Mouse (Mus musculus) heart, postnatal 4 days (tissue): ENCODE results near the gene Icmt. TPM values are rescaled to one million over a fixed set of nuclear protein-coding genes. Genes with fewer than 3 reads are reported as not detected.

Source experiments
- DNase-seq: peaks from one replicate; pipeline ENCODE4 v3.0.0; 2021
- total RNA-seq, 2 experiments: library from RNA; stranded (reverse); gene quantifications; 2 replicates each; pipeline ENCODE4 v1.2.3; 2021

Icmt gene
- total RNA-seq, 2 experiments from 2014 or later = 32.1 to 33.3 TPM

DNA sequence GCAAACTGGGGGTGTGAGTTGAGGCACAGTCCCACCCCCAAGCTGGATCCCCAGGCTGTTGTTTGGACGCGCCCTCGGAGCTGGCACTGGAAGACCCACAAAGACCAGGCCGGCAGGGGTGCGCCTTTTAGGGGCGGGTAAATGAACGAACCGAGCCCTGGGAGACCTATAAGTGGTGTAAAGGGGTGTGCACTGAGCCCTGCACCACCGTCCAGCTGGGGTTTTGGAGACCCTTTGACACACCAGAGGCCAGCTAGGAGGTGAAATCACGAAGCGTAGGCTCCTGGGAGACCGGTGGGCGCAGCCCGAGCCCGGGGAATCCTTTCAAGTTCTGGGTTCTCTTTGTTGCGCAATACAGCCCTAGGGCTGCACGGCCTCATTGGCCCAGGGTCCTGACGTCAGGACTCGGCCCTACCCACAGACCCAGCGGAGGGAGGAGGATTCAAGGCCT is 22.3 kb upstream of the Icmt start:
- peak; percentile 52 for DNase-seq

DNA sequence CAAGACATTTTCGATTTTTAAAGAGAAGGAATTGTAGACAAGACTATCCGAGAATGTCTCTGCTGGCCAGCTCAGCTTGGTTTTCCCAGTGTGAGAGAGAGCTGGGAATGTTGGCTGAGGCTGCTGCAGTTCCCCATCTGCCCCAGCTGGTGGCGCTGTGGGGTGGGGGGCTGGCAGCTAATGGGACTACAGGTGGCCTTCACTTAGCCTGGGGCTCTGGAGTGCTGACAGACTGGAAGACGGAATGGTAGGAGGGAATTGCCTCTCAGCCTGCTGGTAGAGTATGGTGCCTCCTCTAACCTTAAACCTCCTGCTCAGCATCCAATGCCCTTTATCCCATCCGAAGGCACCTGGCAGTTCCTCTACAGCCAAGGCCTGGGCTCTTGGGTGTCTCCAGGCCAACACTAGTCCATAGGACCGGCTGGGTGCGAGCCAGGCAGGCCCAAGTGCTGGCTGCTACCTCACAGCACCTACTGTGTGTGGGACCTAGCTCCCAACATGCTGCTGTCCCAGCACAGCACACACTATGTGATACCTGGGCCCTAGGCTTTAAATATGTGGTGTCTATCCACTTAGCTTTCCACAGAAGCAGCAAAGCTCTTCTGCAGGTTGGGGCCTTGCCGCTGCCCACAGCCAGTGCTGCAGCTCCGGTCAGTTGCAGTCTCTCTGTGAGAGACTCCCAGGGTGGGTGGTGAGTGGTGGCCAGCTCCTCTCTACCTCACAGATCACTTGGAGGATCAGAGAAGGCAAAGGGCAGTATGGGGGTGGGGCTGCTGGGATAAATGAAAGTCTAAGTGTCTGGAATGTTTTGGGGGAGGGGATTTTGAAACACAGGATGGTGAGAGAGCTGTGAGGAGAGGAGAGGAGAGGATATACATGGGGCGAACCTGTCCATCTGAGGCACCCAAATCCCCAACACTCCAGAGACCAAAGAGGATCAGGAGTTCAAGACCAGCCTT is 20.4 kb upstream of the Icmt start:
- peak; percentile 63 for DNase-seq

DNA sequence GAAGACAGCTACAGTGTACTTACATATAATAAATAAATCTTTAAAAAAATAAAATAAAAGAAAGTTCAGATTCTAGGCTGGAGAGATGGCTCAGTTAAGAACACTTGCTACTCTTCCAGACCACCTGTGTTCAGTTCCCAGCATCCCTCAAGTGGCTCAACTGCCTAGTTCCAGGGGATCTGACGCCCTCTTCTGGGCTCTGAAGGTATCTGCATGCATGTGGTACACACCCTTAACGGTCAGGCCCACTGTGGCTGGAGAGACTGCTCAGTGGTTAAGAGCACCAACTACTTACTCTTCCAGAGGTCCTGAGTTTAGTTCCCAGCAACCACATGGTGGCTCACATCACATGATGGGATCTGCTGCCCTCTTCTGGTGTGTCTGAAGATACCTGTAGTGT is 19.1 kb upstream of the Icmt start:
- DNase-seq = no peak

DNA sequence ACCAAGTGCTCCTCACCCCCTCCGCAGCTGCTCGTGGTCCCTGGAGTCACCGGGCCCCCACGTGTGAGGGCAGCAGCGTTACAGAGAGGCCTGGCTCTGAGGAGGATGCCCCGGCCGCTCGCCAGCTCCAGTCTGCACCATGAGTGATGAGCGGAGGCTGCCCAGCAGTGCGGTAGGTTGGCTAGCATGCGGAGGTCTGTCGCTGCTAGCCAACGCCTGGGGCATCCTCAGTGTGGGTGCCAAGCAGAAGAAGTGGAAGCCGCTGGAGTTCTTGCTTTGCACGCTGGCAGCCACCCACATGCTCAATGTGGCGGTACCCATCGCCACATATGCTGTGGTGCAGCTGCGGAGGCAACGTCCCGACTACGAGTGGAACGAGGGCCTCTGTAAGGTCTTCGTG is 18.0 kb upstream of the Icmt start:
- no peak for DNase-seq

DNA sequence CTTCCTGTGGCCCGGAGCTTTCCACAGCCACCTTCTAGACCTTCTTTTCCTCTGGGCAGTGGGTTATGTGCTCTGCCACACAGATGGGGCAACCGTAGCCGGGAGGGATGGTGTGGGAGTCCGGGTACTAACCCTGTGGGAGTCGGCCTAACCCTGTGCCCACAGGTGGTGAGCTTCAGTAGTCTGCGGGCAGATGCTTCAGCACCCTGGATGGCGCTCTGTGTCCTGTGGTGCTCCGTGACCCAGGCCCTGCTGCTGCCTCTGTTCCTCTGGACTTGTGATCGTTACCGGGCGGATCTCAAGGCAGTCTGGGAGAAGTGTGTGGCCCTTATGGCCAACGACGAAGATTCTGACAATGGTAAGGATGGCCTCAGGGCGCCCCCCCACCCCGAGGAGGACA is 15.4 kb upstream of the Icmt start:
- no peak for DNase-seq

DNA sequence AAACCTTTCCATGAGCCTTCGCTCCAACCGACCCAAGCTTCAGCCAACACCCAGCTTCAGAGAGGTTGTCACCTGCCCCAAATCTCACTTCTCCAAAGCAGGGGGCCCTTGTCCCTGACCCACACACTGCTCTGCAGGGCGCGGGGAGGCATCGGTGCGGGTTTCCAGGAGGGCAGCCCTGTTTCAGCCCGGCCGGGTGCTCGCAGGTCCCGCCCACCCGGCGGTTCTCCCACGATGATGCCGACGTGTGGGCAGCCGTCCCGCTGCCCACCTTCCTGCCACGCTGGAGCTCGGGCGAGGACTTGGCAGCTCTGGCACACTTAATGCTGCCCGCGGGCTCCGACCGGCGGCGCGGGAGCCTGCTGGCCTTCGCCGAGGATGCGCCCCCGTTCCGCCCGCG is 14.3 kb upstream of the Icmt start:
- no peak for DNase-seq

DNA sequence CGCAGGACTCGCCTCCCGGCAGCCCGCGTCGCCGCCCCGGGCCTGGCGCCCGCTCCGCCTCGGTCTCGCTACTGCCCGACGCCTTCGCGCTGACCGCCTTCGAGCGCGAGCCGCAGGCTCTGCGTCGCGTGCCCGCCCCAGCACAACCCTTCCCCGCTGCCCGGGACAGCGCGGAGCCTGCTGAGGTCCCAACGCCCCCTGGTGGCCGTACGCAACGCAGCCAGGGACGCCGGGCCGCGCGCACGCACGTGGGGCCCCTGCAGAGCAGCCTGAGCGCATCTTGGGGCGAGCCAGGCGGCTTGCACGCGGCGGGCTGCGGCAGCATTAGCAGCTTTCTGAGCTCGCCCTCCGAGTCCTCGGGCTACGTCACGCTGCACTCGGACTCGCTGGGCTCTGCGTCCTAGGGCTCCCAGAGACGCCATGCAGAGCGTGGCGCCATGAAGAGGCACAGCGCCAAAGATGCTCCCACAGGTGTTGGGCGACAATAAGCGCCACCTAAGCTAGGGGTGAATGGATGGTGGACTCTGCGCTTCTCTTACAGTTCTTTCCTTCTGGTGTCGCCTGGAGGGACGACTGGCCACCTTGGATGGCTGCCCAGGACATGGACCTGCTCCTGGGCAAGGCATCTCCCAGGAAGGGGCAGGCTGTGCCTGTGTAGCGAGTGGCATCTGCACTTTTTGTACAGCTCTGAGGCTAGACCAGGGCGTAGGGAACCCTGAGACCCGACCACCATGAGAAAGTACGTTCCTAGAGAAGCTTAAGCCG is 13.7 kb upstream of the Icmt start:
- peak; percentile 93 for DNase-seq

DNA sequence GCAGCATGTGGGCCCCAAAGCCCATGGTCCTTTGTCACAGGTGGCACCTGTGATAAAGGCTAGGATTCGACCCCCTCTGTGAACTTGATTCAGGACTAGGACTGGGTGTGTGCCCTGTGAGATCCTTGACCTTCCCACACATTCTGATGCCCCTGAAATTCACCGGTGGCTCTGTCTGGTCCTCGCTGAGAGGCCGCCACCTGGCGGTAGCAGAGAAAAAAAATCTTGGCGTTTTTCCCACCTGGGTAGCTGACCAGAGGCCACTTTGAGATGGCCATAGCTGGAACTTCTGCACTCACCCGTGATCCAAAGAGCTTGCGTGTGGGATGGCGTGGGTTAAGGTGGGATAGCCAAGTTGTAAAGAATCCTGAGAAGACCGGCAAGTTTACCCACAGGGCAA is 11.5 kb upstream of the Icmt start:
- DNase-seq = peak; percentile 77

DNA sequence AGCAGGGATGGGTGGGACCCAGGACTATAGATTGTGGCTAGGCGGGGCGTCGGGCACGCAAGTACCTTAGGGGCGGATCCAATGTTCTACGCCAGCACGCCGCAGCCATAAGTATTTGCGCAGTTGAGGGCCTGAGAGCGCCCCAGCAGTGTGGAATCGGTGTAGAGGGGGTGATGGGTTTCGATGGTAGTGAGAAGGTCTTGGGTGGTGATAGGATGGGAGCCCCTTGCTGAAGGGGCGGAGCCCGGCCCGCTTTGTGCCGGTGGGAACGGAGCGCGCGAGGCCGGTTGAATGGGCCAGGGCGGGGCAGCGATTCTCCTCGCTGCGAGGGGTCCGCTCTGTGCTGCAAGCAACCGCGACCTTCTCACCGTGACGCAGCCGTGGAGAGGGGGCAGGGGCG is 10.8 kb upstream of the Icmt start:
- DNase-seq = no peak

DNA sequence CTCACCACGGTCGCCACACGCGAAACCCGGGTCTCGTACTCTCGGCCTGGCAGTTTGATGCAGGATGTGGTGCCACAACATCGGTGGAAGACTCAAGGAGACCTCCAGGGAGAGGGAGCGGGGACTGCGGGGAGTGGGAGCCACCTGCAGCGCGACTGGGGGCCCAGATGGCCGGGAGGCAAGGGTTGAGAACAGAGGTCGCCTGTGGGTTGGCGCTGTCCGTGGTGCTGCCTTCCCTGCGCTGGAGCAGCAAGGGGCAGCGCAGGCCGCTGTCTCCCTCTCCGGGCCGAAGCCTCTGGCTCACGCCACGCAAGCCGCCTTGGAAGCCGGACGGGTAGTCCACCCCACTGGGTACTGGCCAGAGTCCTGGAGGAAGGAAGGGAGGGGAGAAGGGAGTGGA is 10.1 kb upstream of the Icmt start:
- peak; percentile 86 for DNase-seq

DNA sequence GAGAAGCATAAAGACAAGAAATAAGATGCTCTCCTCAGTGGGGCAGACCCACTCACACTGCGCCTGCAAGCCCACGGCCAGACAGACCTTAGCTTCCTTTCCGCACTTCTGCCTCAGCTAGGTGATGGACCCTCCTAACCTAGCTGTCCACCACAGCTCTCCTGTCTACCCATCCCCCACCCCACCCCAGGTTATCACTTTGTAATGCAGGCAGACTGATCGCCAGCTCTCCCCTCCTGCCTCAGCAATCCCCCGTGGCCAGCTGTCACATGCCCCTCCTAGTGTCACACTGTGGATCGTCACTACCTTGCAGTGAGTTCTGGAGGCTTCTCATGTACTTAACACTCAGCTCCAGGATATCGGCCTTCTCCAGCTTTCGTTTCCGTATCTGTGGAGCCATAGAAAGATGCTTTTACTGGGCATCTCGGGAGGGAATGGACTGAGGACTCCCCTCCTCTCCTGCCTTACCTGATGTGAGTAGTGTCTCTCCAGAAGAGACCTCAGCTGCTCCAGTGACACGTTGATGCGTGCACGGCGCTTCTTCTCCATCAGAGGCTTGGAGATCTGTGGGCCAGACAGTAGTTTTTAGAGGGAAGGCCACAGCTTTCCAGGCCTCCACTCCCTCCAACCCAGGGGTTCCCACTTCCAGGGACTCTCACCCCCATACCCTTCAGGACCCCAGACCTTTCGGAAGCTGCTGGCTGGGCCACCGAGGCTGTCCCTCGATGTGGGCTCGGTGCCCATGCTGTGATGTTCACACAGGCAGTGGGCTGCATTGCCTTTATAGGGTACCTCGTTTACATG is 9.5 kb upstream of the Icmt start:
- no peak for DNase-seq

DNA sequence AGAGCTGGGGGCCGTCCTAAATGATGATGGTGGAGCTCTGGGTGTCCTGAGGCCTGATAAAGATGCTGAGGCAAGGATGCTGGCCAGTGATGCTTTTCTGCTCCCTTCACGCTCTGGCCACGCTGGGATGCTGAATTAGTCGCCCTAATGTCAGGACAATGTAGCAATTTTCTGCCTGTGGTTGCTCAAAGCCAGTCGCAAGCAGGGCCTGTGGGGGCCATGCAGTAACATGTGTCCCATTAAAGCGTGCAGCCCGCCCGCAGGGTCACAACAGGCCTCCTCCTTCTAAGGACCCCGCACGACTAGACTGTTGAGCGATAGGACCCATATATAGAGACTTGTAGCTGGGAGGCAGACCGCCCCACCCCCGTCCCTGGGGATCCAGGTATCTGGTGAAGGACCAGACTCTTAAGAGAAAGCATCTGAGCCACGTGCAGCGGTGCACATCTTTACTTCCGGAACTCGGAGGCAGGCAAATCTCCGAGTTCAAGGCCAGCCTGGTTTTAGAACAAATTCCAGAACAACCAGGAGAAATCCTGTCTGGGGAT is 8.6 kb upstream of the Icmt start:
- no peak for DNase-seq

DNA sequence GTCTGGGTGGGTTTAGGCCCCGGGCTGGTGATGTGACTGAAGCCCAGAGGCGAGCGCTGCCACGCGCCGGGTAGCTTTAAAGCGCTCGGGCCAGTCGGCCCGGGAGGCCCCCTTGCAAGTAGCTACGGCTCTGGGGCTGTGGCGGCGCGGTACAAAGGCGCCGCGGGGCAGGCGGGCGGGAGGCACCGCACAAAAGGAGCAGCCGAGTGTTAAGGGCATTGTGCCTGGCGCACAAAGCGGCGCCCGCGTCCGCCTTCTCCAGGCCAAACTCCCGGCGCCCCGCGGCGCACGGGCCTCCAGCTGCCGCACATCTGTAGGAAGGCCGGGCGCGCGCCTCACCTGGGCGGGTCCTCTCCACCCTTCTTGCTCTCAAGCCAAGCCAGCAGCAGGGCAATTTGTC is 6.6 kb upstream of the Icmt start:
- DNase-seq = no peak

DNA sequence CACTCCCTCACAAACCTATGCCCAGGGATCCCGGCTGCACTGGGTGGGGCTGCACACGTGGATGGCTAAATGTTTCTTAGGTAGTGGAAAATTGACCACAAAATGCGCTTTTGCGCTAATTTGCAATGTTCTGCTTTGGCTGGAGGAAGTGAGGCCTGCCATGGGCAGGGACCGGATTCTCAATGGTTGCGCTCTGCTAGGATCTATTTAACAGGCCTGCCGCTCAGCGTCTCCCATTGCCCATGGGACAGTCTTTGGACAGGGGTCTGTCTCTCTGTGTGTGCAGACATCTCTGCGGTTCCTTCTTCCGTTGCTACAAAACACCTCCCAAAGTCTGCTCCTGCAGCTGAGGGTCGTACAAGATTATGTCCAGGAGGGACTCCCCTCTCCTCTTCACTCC is 6.0 kb upstream of the Icmt start:
- no peak for DNase-seq

DNA sequence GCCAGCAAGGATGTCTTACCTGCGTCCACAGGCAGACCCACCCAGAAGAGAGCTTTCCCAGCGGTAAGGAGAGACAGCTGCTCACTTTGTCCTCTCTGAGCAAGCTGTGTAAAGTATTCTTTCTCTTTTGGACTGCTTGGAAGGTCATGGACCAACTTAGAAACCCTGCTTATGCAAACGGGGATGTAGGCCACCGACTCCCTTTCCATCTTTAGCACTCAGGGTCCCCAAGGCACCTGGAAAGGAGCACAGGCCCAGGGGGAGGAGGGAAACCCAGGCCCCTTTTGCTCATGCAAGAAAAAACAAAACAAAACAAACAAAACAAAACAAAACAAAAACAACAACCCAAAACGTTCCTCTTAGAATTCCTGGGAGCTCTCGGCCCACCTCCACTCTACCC is 5.5 kb upstream of the Icmt start, which contains the start of gene Hes3:
TSS of gene Hes3 (minus strand) at position 101 of the 400 bp plus-strand sequence.
- DNase-seq = no peak

DNA sequence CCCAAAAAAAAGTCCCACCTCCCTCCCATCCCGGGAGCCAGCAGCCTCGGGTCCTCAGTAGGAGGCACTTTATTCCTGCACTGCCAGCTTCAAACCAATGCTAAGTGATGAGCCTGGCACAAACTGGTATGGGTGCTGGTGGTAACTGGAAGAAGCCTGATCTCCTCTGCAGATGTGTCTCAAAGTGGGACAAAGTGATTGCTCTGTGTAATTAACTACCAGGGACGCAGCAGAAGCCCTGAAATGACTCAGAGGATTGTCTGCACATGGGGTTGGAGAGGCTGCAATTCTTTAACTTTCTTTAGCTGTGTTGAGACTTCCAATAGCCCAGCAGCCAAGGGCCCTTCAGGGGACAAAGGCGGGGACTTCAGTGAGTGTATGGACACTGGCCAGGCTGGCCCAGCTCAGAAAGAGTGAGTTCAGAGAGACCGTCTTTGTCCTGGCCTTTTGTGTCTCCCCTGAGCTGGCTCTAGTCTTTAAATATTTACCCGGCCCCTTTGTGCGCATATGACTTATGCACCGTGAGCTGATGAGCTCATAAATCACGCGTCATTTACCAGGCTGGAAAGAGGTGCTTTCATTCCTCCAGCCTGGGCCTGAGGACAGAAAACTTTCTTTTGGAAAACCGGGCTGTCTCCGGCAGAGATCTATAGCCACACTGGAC is 4.8 kb upstream of the Icmt start:
- no peak for DNase-seq

DNA sequence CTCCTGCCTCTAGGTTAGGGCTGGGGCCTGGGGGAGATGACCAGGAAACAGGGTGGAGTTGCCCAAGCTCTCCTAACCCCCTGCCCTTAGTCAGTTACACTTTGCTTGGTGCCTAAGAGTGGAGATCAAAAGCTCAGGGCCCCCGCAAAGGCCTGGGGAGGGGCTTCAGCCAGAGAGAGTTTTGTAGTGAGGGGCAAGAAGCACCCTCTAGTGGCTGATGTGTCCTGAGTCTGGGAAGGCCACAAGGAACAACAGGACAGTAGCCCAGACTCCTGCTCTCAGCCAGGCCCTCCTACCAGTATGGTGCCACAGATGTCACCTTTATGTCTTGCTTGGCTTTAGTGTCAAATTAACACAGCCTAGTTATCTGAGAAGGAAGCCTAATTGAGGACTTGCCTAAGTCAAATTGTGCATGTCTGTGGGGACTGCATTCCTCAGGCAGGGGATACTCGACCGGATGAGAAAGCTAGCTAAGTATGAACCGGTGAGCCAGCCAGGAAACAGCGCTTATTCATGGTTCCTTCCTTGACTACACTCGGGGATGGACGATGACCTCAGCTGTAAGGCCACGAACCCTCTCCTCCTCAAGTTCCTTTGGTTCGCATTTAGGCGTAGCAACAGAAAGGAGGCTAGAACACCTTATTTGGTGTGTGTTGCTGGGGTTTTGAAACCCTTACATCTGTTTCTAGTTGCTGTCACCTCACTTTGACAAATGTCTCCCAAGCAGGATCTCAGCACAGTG is 2.7 kb upstream of the Icmt start:
- no peak for DNase-seq

DNA sequence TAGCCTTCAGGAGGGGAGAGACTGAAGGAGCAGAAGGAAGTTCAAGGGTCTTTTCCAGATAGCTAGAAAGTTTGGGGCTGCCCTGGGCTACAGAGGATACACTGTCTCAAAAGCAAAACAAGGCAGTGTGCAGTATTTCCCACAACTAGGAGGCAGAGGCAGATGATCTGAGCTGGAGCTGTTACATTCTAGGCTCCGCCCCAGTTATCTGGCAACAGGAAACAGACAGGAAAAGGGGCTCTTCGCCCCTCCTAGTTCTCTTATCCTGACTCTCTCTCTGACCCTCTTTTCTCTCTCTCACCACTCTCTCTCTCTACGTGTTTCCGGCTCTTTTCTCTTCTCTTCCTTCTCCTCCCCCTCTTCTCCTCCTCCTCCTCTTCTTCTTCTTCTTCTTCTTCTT is 1.1 kb upstream of the Icmt start:
- no peak for DNase-seq

DNA sequence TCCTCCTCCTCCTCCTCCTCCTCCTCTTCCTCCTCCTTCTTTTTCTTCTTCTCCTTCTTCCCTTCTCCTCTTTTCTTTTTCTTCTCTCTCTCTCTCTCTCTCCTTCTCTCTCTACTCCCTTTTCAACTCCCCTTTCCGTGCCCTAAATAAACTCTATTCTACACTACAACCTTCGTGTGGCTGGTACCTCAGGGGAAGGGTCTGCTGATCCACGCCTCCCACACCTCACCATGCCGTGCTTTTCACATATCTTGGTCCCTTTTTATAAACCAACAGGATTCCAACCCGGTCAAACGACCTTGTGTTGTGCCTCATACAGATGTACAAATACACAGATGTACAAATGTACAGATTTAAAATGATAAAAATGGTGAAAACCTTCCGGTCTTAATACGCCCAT is 656 bp upstream of the Icmt start:
- no peak for DNase-seq

DNA sequence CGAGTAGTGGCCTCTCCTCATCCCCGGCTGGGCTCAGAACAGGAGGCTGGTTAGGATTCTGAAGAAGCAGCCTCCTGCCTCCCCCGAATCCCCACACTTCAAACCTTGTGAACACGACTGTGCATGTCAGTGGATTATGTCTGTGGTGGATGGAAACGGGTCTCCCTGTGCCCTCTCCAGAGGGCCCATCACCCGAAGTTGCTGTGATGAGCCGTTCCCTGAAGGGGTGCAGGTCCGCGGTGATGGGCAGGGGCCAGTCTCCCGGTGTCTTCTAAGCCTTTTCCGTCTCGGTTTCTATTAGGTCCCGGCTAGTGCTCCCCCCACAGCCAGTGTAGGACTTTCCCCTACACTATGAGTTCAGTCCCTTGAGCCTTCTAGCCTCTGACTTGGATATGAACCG is 1.8 kb downstream of the Icmt start:
- no peak for DNase-seq

DNA sequence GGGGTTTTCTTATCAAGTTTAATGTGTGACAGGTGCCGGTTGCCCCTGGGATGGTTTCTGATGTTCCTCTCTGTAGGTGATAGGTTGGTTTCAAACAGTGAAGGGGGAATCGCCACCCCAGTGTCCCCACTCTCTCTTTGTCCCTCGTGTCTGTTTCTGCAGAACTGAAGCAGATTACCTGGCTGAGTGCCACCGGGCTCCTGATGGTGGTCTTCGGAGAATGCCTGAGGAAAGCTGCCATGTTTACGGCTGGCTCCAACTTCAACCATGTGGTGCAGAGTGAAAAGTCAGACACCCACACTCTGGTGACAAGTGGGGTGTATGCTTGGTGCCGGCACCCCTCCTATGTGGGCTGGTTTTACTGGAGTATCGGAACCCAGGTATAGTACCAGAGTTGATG is 3.3 kb downstream of the Icmt start:
- no peak for DNase-seq
